Mouse (Mus musculus) heart, postnatal 0 days (tissue): ENCODE results near the gene B4galnt2. TPM values are rescaled to one million over a fixed set of nuclear protein-coding genes. Genes with fewer than 3 reads are reported as not detected.
A peak's percentile ranks its signal among the peaks of the same experiment; 100 is the strongest.

Experiments used
- ATAC-seq: fragments of 200-750 bp; cut with Nextera tagmentation; 2 replicates; pipeline ENCODE4 v1.8.0; 2017; ENCODE audit warnings: low read depth, moderate number of reproducible peaks, moderate library complexity; ENCODE audit not compliant: insufficient read depth
- DNase-seq: peaks from one replicate; pipeline ENCODE4 v3.0.0-alpha.2; 2016; ENCODE audit warnings: low spot score
- H3K27ac ChIP-seq: fragments of 300-500 bp; sonication (generic); 2 replicates; pipeline ENCODE4 v1.5.1; 2014; ENCODE audit warnings: low read depth, mild to moderate bottlenecking
- H3K27me3 ChIP-seq: fragments of 300-500 bp; sonication (generic); 2 replicates; pipeline ENCODE4 v1.6.1; 2014; ENCODE audit warnings: low read length, mixed read lengths; ENCODE audit not compliant: control insufficient read depth, insufficient read depth
- H3K36me3 ChIP-seq: fragments of 300-500 bp; sonication (generic); replicated peaks from 2 replicates; pipeline ENCODE4 v1.6.1; 2014; ENCODE audit warnings: low read length, mixed read lengths; ENCODE audit not compliant: control insufficient read depth, insufficient read depth
- H3K4me1 ChIP-seq: fragments of 300-500 bp; sonication (generic); 2 replicates; pipeline ENCODE4 v1.6.1; 2014; ENCODE audit warnings: antibody characterized with exemption; ENCODE audit not compliant: control insufficient read depth, insufficient read depth
- H3K4me2 ChIP-seq: fragments of 300-500 bp; sonication (generic); 2 replicates; pipeline ENCODE4 v1.6.1; 2014; ENCODE audit warnings: low read depth, mild to moderate bottlenecking, low read length, moderate library complexity
- H3K4me3 ChIP-seq: fragments of 300-500 bp; sonication (generic); 2 replicates; pipeline ENCODE4 v1.5.1; 2014; ENCODE audit warnings: low read depth, low read length
- H3K9ac ChIP-seq: fragments of 300-500 bp; sonication (generic); replicated peaks from 2 replicates; pipeline ENCODE4 v1.6.1; 2014; ENCODE audit warnings: low read depth, low read length, mixed read lengths
- H3K9me3 ChIP-seq: fragments of 300-500 bp; sonication (generic); replicated peaks from 2 replicates; pipeline ENCODE4 v1.6.1; 2016; ENCODE audit warnings: low read length; ENCODE audit not compliant: control insufficient read depth
- CTCF ChIP-seq: IDR thresholded peaks from 2 replicates; pipeline ENCODE4 v1.5.1; 2016; ENCODE audit warnings: antibody characterized with exemption, control low read depth, low read depth
- EP300 ChIP-seq: IDR thresholded peaks from 2 replicates; pipeline ENCODE4 v1.6.1; 2016; ENCODE audit warnings: antibody characterized with exemption, low read depth
- WGBS: fragments of 180-500 bp; shearing (Covaris S2); extraction: QIAGEN DNeasy Blood & Tissue Kit; methylation state at CpG from one replicate; pipeline ENCODE4 v1.1.7; 2014; 5-methylcytosine and 5-hydroxymethylcytosine counted together
- polyA plus RNA-seq: library from polyadenylated mRNA; unstranded; fragments of >200 nt; fragmentation: Nextera tagmentation; extraction: Ambion mirVana; gene quantifications from 2 replicates; pipeline ENCODE4 v1.2.1, GENCODE M21; 2015
- total RNA-seq: library from RNA; depleted of rRNA; stranded (reverse); fragments of >200 nt; gene quantifications from 2 replicates; pipeline ENCODE4 v1.2.3, GENCODE M21; 2014; ENCODE audit warnings: low replicate concordance

Gene B4galnt2
- total and polyA plus RNA-seq, 2 experiments from 2014 or later = 0.07 TPM; not detected in 1

- no peaks in the 10 kb centered on the region for H3K27me3 ChIP-seq
- no peaks in the 10 kb centered on the region for H3K9me3 ChIP-seq
- no peak for TF ChIP-seq EP300
- no peak for TF ChIP-seq CTCF
- H3K4me3 ChIP-seq = no peak overlapping the region
- H3K4me1 ChIP-seq = 0 out of 2 replicates have a peak, but pooled peaks cover 4% of the 10 kb centered on the region
- 87% methylated on average over 8 of the region's 8 CpGs for WGBS
- H3K4me2 ChIP-seq = no peak overlapping the region
- ATAC-seq = no peak
- no peak overlapping the region for H3K9ac ChIP-seq
- H3K27ac ChIP-seq = no peak overlapping the region
- H3K36me3 ChIP-seq = no peaks in the 10 kb centered on the region
- DNase-seq = no peak
These were observed 53.3 kb downstream of the B4galnt2 start for GRCm38 (mm10) chr11:95861397-95861796.

GRCm38 (mm10) chr11:95860071-95860490 is 54.6 kb downstream of the B4galnt2 start:
- WGBS = 24% methylated on average over 3 of the region's 3 CpGs
- no peaks in the 10 kb centered on the region for H3K27me3 ChIP-seq
- H3K36me3 ChIP-seq = no peaks in the 10 kb centered on the region
- ATAC-seq = no peak
- no peak for DNase-seq
- no peak for TF ChIP-seq EP300
- H3K4me2 ChIP-seq = peak overlapping the region; percentile 97
- H3K9ac ChIP-seq = peak overlapping the region; percentile 77; the same call in 1 of the 2 replicates
- H3K4me3 ChIP-seq = peak overlapping the region; percentile 79
- no peak overlapping the region for H3K27ac ChIP-seq
- no peaks in the 10 kb centered on the region for H3K9me3 ChIP-seq
- 0 out of 2 replicates have a peak, but pooled peaks cover 4% of the 10 kb centered on the region for H3K4me1 ChIP-seq

- H3K27me3 ChIP-seq = no peaks in the 10 kb centered on the region
- 0 out of 2 replicates have a peak, but pooled peaks cover 4% of the 10 kb centered on the region for H3K4me1 ChIP-seq
- peak; percentile 10; the same call in 1 of the 2 replicates for TF ChIP-seq EP300
- no peak for TF ChIP-seq CTCF
- H3K9me3 ChIP-seq = no peaks in the 10 kb centered on the region
- H3K9ac ChIP-seq = peak overlapping the region; percentile 77
- WGBS = 1% methylated on average over 35 of the region's 35 CpGs
- H3K4me2 ChIP-seq = peak overlapping the region; percentile 97
- ATAC-seq (peak; percentile 31), DNase-seq (peak; percentile 78)
- peak overlapping the region; percentile 97 for H3K27ac ChIP-seq
- peak overlapping the region; percentile 79 for H3K4me3 ChIP-seq
- no peaks in the 10 kb centered on the region for H3K36me3 ChIP-seq
These were observed 55.2 kb downstream of the B4galnt2 start for GRCm38 (mm10) chr11:95859468-95859855.

GRCm38 (mm10) chr11:95858528-95859467 is 55.9 kb downstream of the B4galnt2 start:
- no peaks in the 10 kb centered on the region for H3K27me3 ChIP-seq
- under 1% methylated on average over 58 of the region's 58 CpGs for WGBS
- H3K36me3 ChIP-seq = no peaks in the 10 kb centered on the region
- no peaks in the 10 kb centered on the region for H3K9me3 ChIP-seq
- ATAC-seq = peak; percentile 97
- H3K27ac ChIP-seq = peak overlapping the region; percentile 97
- peak overlapping the region; percentile 79 for H3K4me3 ChIP-seq
- TF ChIP-seq EP300 (peak; percentile 65), CTCF (no peak)
- peak overlapping the region; percentile 97 for H3K4me2 ChIP-seq
- DNase-seq = peak; percentile 98
- H3K9ac ChIP-seq = peak overlapping the region; percentile 77
- H3K4me1 ChIP-seq = 0 out of 2 replicates have a peak, but pooled peaks cover 4% of the 10 kb centered on the region

GRCm38 (mm10) chr11:95857716-95858527 is 56.8 kb downstream of the B4galnt2 start:
- ATAC-seq (no peak), DNase-seq (no peak)
- no peak for TF ChIP-seq CTCF
- Histone ChIP-seq H3K4me1 (0 out of 2 replicates have a peak, but pooled peaks cover 4% of the 10 kb centered on the region), H3K4me3 (peak overlapping the region; percentile 79), H3K36me3 (no peaks in the 10 kb centered on the region), H3K27ac (peak overlapping the region; percentile 87), H3K4me2 (peak overlapping the region; percentile 97), H3K9me3 (no peaks in the 10 kb centered on the region), H3K27me3 (no peaks in the 10 kb centered on the region), H3K9ac (peak overlapping the region; percentile 77)
- WGBS = 23% methylated on average over 21 of the region's 21 CpGs
